Mouse (Mus musculus) E14TG2a.4 (cell line): ENCODE measurements around the gene Mn1.

Experiments used
- CTCF ChIP-seq: conservative IDR thresholded peaks from 2 replicates; pipeline ENCODE4 v1.5.1; 2014; ENCODE audit warnings: low read length
- NANOG ChIP-seq: IDR thresholded peaks from 2 replicates; pipeline ENCODE4 v1.6.1; 2014; ENCODE audit warnings: borderline replicate concordance, low read length, mixed read lengths
- POU5F1 ChIP-seq: IDR thresholded peaks from 2 replicates; pipeline ENCODE4 v1.6.1; 2014; ENCODE audit warnings: low read length, borderline replicate concordance

- TF ChIP-seq CTCF (no peak), POU5F1 (no peak), NANOG (no peak)
Measured at GRCm38 (mm10) chr5:111426249-111426648, 9.1 kb downstream of the Mn1 start.
